Mouse (Mus musculus) bone marrow, adult 2 months (tissue): ENCODE results near the gene Myo10.

Experiments
- CTCF ChIP-seq: fragments of 200-500 bp; IDR thresholded peaks from 2 replicates; pipeline ENCODE4 v1.5.1; 2011; ENCODE audit warnings: low read length, control low read depth; ENCODE audit not compliant: control insufficient read depth, insufficient read depth
- POLR2A ChIP-seq: fragments of 200-500 bp; IDR thresholded peaks from 2 replicates; pipeline ENCODE4 v1.6.1; 2011; ENCODE audit warnings: low read depth, mild to moderate bottlenecking, control low read depth, low read length, borderline replicate concordance; ENCODE audit not compliant: control insufficient read depth

- TF ChIP-seq CTCF (no peak), POLR2A (no peak)
Observed at GRCm38 (mm10) chr15:25640840-25641752, 18.8 kb downstream of the Myo10 start.
